Mouse (Mus musculus) bone marrow macrophage, adult 2 months (primary cell): Measurements from ENCODE around the gene Plpp3. TPM values are rescaled to one million over a fixed set of nuclear protein-coding genes. Genes with fewer than 3 reads are reported as not detected.
A peak's percentile ranks its signal among the peaks of the same experiment; 100 is the strongest.
"Not testable (repeated sequence)": the region's sequence is repeated elsewhere in the genome, so short reads cannot be mapped to it uniquely, and the experiment has no call there.

Experiments used
- H3K27ac ChIP-seq: 2 replicates; pipeline ENCODE4 v1.5.1; 2012; ENCODE audit warnings: low read depth, low read length; ENCODE audit not compliant: insufficient read depth
- H3K4me1 ChIP-seq: 2 replicates; pipeline ENCODE4 v1.6.1; 2012; ENCODE audit warnings: low read length; ENCODE audit not compliant: control insufficient read depth, insufficient read depth
- H3K4me3 ChIP-seq: 2 replicates; pipeline ENCODE4 v1.5.1; 2012; ENCODE audit warnings: mild to moderate bottlenecking, low read length, moderate library complexity; ENCODE audit not compliant: insufficient read depth
- CTCF ChIP-seq: IDR thresholded peaks from 2 replicates; pipeline ENCODE4 v1.5.1; 2012; ENCODE audit warnings: low read depth, mild to moderate bottlenecking, low read length, moderate library complexity
- POLR2A ChIP-seq: IDR thresholded peaks from 2 replicates; pipeline ENCODE4 v1.6.1; 2012; ENCODE audit warnings: mild to moderate bottlenecking, low read depth, low read length, borderline replicate concordance
- polyA plus RNA-seq: library from polyadenylated mRNA; stranded (reverse); fragments of >200 nt; gene quantifications from 2 replicates; pipeline ENCODE4 v1.2.4, GENCODE M21; 2012; ENCODE audit not compliant: missing spikeins, insufficient read depth, insufficient read length

Gene Plpp3
- polyA plus RNA-seq, 1 experiment = 0.58 TPM

DNA sequence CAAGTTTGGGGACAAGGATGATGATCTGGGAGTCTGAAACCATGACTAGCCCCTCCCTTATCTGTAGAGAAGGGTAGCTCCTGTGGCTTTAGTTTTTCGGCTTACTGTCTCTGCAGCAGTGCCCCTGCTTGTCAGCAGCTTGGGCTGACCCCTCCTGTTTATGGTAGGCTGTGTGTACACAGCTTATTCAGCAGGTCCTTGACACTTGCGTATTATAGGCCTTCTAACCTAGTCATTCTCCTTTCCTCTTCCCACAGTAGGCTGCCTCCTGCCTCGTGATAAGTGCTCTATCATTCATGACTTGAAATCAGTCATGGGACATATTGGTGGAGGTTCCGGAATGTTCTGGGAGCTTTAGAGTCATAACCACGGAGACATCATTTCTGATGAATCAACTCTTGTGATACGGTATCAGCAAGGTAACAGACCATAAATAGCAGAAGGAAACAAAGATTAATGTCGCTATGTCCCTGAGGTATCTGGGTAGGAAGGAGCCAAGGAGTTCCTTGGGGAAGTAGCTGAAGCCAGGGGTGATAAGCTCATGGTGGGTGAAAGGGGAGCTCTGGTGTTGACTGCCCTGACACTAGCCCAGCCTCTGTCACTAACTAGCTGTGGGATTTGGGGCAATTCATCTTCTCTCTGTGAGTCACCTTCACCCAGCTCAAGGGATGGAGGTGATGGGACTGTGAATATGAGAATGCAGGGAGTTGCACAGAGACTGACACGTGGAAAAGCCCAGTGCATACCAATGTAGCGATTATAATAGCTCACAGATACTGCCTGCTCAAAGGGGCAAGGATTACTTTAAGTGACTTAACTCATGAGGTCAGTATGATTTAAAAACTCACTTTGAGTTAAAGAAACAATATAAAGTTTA lies 104.0 kb downstream of the Plpp3 start:
- H3K4me1 ChIP-seq = peaks cover 27% of the 10 kb centered on the region
- no peak overlapping the region for H3K4me3 ChIP-seq
- no peak for TF ChIP-seq CTCF
- no peak for TF ChIP-seq POLR2A
- no peak overlapping the region for H3K27ac ChIP-seq

DNA sequence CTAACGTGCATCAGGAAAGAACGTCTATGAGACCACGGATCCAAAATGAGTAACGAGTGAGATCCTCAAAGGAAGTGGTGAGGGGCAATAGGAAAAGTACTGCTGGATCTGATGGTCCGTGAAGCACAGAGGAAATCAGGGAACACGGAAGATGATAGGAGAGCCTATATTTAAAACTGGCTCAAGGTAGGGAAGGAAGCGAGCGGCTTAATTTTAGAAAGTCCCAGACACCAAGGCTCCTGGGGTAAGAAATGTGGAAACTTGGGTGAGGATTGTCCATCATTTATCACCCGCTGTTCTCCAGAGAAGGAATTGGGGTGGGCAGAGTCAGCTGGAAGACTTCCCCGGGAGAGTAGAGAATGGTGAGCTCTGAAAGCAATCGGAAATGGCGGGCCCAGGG lies 105.2 kb downstream of the Plpp3 start:
- no peak overlapping the region for H3K4me3 ChIP-seq
- TF ChIP-seq CTCF (no peak), POLR2A (no peak)
- peaks cover 27% of the 10 kb centered on the region for H3K4me1 ChIP-seq
- H3K27ac ChIP-seq = no peak overlapping the region

DNA sequence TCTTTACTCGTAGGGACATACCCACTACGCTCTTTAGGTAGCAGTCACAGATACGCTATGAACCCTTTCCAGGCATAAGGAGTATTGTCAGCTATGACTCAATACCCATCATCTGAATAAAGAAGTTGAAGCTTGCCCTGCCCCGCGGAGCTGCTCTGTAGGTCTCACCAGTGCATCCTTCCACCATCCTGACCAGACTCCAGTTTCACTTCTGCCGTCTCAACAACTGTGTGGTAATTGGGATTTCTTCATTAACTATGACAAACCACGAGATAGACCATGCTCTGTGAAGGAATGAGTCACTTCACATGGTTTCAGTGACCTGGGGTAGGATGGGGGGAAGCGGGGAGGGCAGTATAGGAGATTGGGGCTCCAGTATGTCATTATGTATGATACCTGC lies 106.5 kb downstream of the Plpp3 start:
- TF ChIP-seq CTCF (no peak), POLR2A (no peak)
- H3K4me1 ChIP-seq = peaks cover 31% of the 10 kb centered on the region
- H3K4me3 ChIP-seq = no peak overlapping the region
- 0 out of 2 replicates have a peak overlapping the region, but pooled peaks have one; percentile 7 for H3K27ac ChIP-seq

DNA sequence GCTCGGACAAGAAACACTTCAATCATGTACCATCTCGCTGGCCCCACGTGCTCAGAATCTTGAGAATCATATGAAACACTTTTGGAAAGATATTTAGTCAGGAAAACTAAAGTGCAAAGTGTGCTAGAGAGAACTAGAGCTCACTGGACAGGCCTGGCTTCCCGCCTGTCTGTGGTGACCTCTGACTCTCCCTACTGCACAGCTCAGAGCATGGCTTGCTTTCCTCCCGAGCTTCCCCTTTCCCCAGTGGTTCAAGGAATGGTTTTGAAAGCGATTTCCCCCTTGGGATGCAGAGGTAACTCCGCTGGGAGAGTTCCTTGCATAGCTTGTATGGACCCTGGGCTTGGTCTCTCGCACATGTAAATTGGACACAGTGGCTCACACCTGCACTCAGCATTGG lies 107.9 kb downstream of the Plpp3 start:
- H3K27ac ChIP-seq = no peak overlapping the region
- no peak for TF ChIP-seq CTCF
- no peak for TF ChIP-seq POLR2A
- peaks cover 37% of the 10 kb centered on the region for H3K4me1 ChIP-seq

DNA sequence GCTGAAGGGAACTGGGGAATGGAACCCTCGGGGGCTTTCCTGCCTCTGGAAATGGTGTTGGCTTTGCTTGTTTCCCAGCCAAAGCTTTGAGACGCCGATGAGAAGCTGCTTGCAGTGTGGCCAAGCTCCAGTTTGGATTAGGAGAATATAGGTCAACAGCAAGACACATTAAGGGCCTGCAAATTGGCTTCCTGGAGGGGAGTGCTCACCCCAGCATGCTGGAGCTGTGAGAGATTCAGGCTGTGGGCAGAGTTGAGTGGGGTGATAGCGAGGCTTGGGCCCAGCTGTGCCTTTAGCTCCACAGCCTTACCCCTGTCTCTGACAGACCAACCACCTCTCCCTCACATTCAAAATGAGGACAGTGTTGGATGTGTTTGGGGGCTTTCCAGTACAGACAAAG lies 108.5 kb downstream of the Plpp3 start:
- H3K4me1 ChIP-seq = peaks cover 37% of the 10 kb centered on the region
- TF ChIP-seq POLR2A (no peak), CTCF (no peak)
- no peak overlapping the region for H3K4me3 ChIP-seq
- H3K27ac ChIP-seq = no peak overlapping the region

More for the DNA sequence above, 107.9 kb downstream of the Plpp3 start:
- H3K4me3 ChIP-seq = no peak overlapping the region

DNA sequence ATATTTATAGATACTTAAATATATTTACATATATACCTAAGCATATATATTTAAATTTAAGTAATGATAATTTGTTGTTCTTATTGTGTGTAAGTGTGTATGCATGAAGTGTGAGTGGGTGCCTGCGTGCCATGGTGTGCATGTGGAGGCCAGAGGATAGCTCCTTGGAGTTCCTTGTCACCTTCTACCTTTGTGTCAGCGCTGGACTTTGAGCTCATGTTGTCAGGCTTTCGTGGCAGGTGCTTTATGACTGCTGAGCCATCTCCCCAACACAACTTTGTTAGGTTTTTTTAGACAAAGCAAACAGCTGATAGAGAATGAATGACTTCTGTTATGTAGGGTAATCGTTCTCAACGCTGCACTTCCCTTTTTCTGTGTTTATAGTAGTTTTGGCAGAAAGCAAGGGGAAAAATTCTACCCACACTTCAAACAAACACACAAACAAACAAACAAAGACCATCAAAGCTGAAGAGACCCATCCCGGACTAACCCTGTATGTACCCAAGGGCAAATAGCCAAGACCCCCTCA lies 111.1 kb downstream of the Plpp3 start:
- no peak overlapping the region for H3K27ac ChIP-seq
- H3K4me1 ChIP-seq = peaks cover 37% of the 10 kb centered on the region
- TF ChIP-seq CTCF (no peak), POLR2A (no peak)
- no peak overlapping the region for H3K4me3 ChIP-seq

DNA sequence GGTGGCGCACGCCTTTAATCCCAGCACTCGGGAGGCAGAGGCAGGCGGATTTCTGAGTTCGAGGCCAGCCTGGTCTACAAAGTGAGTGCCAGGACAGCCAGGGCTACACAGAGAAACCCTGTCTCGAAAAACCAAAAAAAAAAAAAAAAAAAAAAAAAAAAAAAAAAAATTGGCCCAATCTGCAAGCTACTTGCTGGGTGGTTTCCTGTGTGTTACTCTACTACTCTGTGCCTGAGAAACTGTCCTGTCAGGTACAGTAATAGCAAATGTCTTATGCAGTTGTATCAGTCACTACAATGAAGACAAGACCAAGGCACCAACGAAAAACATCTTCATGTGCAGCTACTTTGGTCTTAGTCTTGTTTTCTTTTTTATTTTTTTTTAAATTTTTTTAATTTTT lies 112.3 kb downstream of the Plpp3 start:
- H3K4me1 ChIP-seq = peaks cover 30% of the 10 kb centered on the region
- H3K27ac ChIP-seq, H3K4me3 ChIP-seq: not testable (repeated sequence)

DNA sequence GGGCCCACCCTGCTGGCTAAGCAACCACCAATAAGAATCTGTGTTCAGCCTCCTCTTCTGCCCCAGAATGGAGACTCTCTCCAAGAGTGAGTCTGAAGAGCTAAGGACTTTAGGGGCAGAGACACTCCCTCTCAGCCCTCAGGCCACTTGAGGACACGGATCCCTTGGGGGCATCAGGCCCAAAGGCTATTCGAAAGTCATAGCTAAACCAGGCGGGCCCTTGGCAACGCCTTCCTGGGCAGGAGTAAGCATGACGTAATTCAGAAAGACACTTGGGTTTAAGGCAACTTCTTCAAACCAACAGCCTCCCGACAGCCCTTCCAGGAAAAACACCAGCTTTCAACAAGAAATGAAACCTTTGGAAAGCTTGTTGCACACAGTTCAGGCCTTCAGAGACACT lies 114.0 kb downstream of the Plpp3 start:
- no peak overlapping the region for H3K4me3 ChIP-seq
- TF ChIP-seq POLR2A (no peak), CTCF (no peak)
- no peak overlapping the region for H3K27ac ChIP-seq
- peaks cover 35% of the 10 kb centered on the region for H3K4me1 ChIP-seq

DNA sequence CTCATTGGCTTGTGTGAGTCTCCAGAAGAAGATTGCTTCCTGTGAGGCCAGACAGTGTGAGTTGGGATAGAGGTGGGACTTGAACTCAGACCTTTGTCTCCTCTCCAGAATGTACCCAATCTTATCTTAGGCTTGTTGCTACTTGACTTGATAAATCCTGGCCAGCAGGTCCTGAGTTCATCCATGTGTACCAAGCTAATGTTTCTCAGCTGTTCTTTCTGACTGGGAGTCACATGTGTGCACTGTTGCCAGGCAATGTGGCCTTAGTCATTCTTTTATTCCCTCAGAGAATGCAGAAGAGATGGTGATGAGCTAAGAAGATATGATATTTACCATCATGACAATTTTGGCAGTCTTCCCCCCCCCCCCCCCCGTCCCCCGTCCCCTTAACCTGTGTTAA lies 115.9 kb downstream of the Plpp3 start:
- Histone ChIP-seq H3K27ac (no peak overlapping the region), H3K4me3 (no peak overlapping the region), H3K4me1 (peaks cover 35% of the 10 kb centered on the region)
- TF ChIP-seq POLR2A (no peak), CTCF (no peak)

DNA sequence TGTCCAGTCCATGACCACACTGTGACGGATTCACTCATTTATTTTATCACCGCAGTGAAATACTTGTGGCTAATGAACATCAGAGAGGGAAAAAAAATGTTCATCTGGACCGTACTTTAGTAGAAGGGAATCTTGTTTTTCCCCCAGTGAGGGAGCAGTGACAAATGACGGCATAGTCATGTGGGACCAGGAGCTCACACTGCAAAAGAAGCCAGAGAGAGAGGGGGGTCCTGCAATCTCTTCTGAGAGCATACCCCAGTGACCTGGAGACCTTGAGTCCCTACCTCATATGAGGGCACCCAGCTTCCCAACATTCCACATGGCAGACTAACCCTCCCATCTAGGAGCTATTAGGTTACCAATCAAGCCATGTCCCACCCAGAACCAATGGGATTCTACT lies 116.3 kb downstream of the Plpp3 start:
- Histone ChIP-seq H3K27ac (no peak overlapping the region), H3K4me1 (peaks cover 31% of the 10 kb centered on the region), H3K4me3 (no peak overlapping the region)
- TF ChIP-seq CTCF = no peak
- no peak for TF ChIP-seq POLR2A

DNA sequence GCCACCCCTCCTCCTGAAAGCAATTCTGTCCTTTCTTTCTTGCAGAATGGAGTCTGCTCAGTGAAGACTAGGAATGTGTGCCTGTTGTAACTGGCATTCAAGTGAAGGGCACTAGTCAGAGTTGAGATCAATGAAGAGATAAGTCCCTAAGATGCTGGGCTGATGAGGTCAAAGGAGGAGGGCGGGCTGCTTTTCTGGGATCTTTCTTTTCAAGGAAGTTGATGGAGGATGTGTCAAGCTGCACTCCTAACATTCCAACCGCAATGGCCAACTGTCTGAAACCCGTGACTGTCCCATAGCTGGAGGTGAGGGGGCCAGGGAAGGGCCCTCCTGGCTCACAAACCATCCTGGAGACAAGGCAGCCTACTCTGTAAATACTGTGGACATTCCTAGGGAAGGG lies 118.5 kb downstream of the Plpp3 start:
- TF ChIP-seq POLR2A (no peak), CTCF (no peak)
- Histone ChIP-seq H3K27ac (no peak overlapping the region; the same call in 1 of the 2 replicates), H3K4me1 (peaks cover 25% of the 10 kb centered on the region), H3K4me3 (no peak overlapping the region)
